Mouse (Mus musculus) left cerebral cortex, adult 8-10 months (tissue): ENCODE data around the gene Fubp3. TPM values are rescaled to one million over a fixed set of nuclear protein-coding genes. Genes with fewer than 3 reads are reported as not detected.

Source experiments
- microRNA-seq, 2 experiments: library from miRNA; unstranded; fragments of <30 nt; microRNA quantifications; one replicate each; pipeline ENCODE4 v1.2.0; 2022
- total RNA-seq, 4 experiments: library from RNA; stranded (reverse); gene quantifications; 2 replicates each; pipeline ENCODE4 v1.2.4; 2022

Fubp3 gene
- total RNA-seq, 4 experiments from 2014 or later = 35.9 to 48.0 (median 42.4) TPM

Small RNAs within 50 kb of the gene (microRNA-seq; reads per million reads assigned to microRNA genes)
- gene Mir6998 = 1.3 to 1.9 reads per million in 2 experiments

Other genes with a start within 250 kb of the Fubp3 start
- 10 to 100 TPM; 53.8 to 61.2 (median 56.4) TPM for gene Ass1, start 102.4 kb upstream of the Fubp3 start, total RNA-seq
- 1 to 10 TPM in 2 of 4 experiments, under 1 TPM in 2; 0.18 to 1.6 (median 0.97) TPM for gene Prdm12, start 67.4 kb downstream of the Fubp3 start, total RNA-seq
- gene Exosc2, start 98.1 kb downstream of the Fubp3 start, total RNA-seq = 10 to 100 TPM; 20.9 to 26.0 (median 24.4) TPM
- 10 to 100 TPM; 47.1 to 49.9 (median 47.7) TPM for gene Abl1, start 115.7 kb downstream of the Fubp3 start, total RNA-seq
- gene Qrfp, start 237.9 kb downstream of the Fubp3 start, total RNA-seq = not detected